Mouse (Mus musculus): ENCODE measurements around the gene Brd4. TPM values are rescaled to one million over a fixed set of nuclear protein-coding genes. Genes with fewer than 3 reads are reported as not detected.
A peak's percentile ranks its signal among the peaks of the same experiment; 100 is the strongest.

The Brd4 gene
- total RNA-seq, 2 experiments from 2014 or later = 52.3 to 55.0 TPM

GRCm38 (mm10) chr17:32183017-32183416, 101.5 kb downstream of the Brd4 start:
- no peak for DNase-seq
- intact Hi-C loops (cut with DNase I) = no loop called here

GRCm38 (mm10) chr17:32179621-32180491, 104.7 kb downstream of the Brd4 start:
- DNase-seq = no peak
- intact Hi-C loops (cut with DNase I) = no loop called here

GRCm38 (mm10) chr17:32176919-32177318, 107.6 kb downstream of the Brd4 start:
- no peak for DNase-seq
- intact Hi-C loops (cut with DNase I) = no loop called here

- intact Hi-C loops (cut with DNase I) = no loop called here
Observed at GRCm38 (mm10) chr17:32173166-32173565, 111.4 kb downstream of the Brd4 start.

GRCm38 (mm10) chr17:32172485-32172884, 112.0 kb downstream of the Brd4 start:
- intact Hi-C loops (cut with DNase I) = no loop called here
- DNase-seq = no peak

More at GRCm38 (mm10) chr17:32173166-32173565, 111.4 kb downstream of the Brd4 start:
- DNase-seq = peak; percentile 75 to 78

GRCm38 (mm10) chr17:32169518-32170225, 114.8 kb downstream of the Brd4 start:
- intact Hi-C loops (cut with DNase I) = no loop called here
- DNase-seq = no peak

- intact Hi-C loops (cut with DNase I) = loop anchor here (2.0 kb wide), 1 partner anchor 42 kb away; no protein-coding TSS in a partner anchor
- DNase-seq = peak; percentile 58 to 62
Observed at GRCm38 (mm10) chr17:32166687-32167086, 117.8 kb downstream of the Brd4 start, which contains the start of gene Notch3. Notch3 (minus strand) TSS chr17:32166852.

- intact Hi-C loops (cut with DNase I) = loop anchor here (2.0 kb wide), 1 partner anchor 43 kb away; no protein-coding TSS in a partner anchor
- peak in 1 of 2 experiments; percentile 51 for DNase-seq
Observed at GRCm38 (mm10) chr17:32165803-32166595, 118.5 kb downstream of the Brd4 start.

GRCm38 (mm10) chr17:32165266-32165802, 119.2 kb downstream of the Brd4 start:
- no peak for DNase-seq
- intact Hi-C loops (cut with DNase I) = no loop called here

- intact Hi-C loops (cut with DNase I) = no loop called here
- no peak for DNase-seq
Observed at GRCm38 (mm10) chr17:32164780-32165179, 119.7 kb downstream of the Brd4 start.

- intact Hi-C loops (cut with DNase I) = no loop called here
- DNase-seq = no peak
Observed at GRCm38 (mm10) chr17:32163910-32164650, 120.4 kb downstream of the Brd4 start.

- intact Hi-C loops (cut with DNase I) = no loop called here
- DNase-seq = peak; percentile 76
Observed at GRCm38 (mm10) chr17:32162112-32162850, 122.2 kb downstream of the Brd4 start.

GRCm38 (mm10) chr17:32160882-32161281, 123.6 kb downstream of the Brd4 start:
- intact Hi-C loops (cut with DNase I) = no loop called here
- DNase-seq = no peak

- no peak for DNase-seq
- intact Hi-C loops (cut with DNase I) = no loop called here
Observed at GRCm38 (mm10) chr17:32158841-32159240, 125.7 kb downstream of the Brd4 start.

- DNase-seq = no peak
- intact Hi-C loops (cut with DNase I) = loop anchor here (5.0 kb wide), 1 partner anchor 346 kb away; no protein-coding TSS in a partner anchor
Observed at GRCm38 (mm10) chr17:32146718-32147117, 137.8 kb downstream of the Brd4 start.
